Mouse (Mus musculus): ENCODE results near the gene Smco3.

- TF ChIP-seq CTCF (IDR thresholded peaks at IDR 0.05; ENCODE audit: insufficient read depth, low read length) (no peak), POLR2A (IDR thresholded peaks at IDR 0.05; ENCODE audit: borderline replicate concordance, extremely low read depth, low read depth, low read length) (no peak)
Observed at GRCm38 (mm10) chr6:136828681-136829080, 6.6 kb downstream of the Smco3 start.

Measured in lung, adult 2 months (tissue).